Mouse (Mus musculus): Measurements from ENCODE around the gene Epb41. TPM values are rescaled to one million over a fixed set of nuclear protein-coding genes. Genes with fewer than 3 reads are reported as not detected.

Epb41 gene
- polyA plus RNA-seq, 2 experiments: 113 to 153 TPM

DNA sequence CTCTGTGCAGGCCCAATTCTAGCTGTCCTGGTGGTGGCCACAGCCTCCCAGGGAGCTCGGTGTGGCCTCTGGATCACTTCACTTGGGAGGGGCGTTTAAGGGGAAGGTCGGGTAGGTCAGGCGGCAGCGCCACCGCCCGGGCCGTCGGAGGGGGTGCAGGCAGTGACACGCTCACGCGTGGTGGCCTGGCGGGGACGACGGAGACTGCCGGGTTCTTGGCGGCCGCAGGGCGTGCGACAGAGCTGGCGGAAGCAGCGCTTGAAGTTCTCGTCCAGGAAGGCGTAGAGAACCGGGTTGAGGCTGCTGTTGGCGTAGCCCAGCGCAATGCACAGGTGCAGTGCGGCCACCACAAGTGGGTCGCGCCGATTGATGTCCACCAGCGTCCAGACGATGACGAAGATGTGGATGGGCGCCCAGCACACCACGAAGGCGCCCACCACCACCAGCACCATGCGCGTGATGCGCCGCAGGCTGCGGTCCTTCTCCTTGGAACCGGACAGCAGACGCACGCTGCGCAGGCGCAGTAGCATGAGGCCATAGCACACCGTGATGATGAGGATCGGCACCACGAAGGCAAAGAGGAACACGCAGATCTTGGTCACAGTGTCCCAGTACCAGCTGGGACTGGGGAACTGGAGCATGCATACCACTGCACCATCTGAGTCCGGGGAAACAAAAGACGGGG is 38.4 kb upstream of the Epb41 start:
- Histone ChIP-seq H3K4me2 (ENCODE audit: low read depth) (peak overlapping the region; percentile 37; the same call in 1 of the 2 replicates), H3K27ac (no peak overlapping the region), H3K9ac (replicated peaks) (no peak overlapping the region), H3K4me3 (ENCODE audit: insufficient read depth in 1 of 2, low read depth in 2 of 2, low read length in 2 of 2) (peak overlapping the region in 1 of 2 experiments; percentile 3; a peak in 1 of 4 replicates), H3K27me3 (ENCODE audit: control insufficient read depth, insufficient read depth, low read length) (no peaks in the 10 kb centered on the region), H3K36me3 (replicated peaks; ENCODE audit: control insufficient read depth, insufficient read depth, low read depth) (no peaks in the 10 kb centered on the region), H3K4me1 (replicated peaks; ENCODE audit: control insufficient read depth in 2 of 2, insufficient read depth in 2 of 2, low read length in 1 of 2) (no peaks in the 10 kb centered on the region), H3K9me3 (ENCODE audit: control insufficient read depth, low read length) (no peaks in the 10 kb centered on the region)
- 27% methylated on average over 53 of the region's 53 CpGs for WGBS (ENCODE audit: insufficient replicate concordance)
- TF ChIP-seq EP300 (IDR thresholded peaks at IDR 0.05; ENCODE audit: low read depth): no peak
- no peak for TF ChIP-seq CTCF (IDR thresholded peaks at IDR 0.05; ENCODE audit: low read depth)
- no peak for DNase-seq (ENCODE audit: low read depth in 3 of 3, low spot score in 3 of 3)
- no peak for ATAC-seq (ENCODE audit: insufficient read depth)

DNA sequence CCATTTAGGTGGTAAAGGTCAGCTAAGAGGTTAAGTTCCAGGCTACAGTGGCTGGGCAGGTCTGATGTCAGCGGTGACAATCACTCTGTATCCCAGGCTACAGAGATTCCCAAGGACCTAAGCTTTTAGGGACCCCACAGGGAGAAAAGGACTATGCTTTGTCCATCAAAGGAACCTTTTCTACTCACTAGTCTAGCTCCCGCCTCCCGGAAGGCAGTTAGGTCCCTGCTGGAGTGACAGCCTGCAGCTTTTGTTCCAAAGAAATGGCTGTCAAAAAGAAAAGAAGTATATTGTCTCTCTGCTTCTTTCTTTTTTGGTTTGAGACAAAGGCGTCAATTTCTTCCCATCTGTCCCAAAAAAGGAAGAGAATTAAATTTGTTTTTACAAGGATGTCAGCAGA is 36.1 kb upstream of the Epb41 start:
- H3K9me3 ChIP-seq (ENCODE audit: control insufficient read depth, low read length): no peaks in the 10 kb centered on the region
- WGBS (ENCODE audit: insufficient replicate concordance): 59% methylated on average over 4 of the region's 4 CpGs
- no peak overlapping the region for H3K4me2 ChIP-seq (ENCODE audit: low read depth)
- H3K27me3 ChIP-seq (ENCODE audit: control insufficient read depth, insufficient read depth, low read length): no peaks in the 10 kb centered on the region
- TF ChIP-seq EP300 (IDR thresholded peaks at IDR 0.05; ENCODE audit: low read depth) (no peak), CTCF (IDR thresholded peaks at IDR 0.05; ENCODE audit: low read depth) (no peak)
- H3K4me3 ChIP-seq (ENCODE audit: insufficient read depth in 1 of 2, low read depth in 2 of 2, low read length in 2 of 2): no peak overlapping the region
- DNase-seq (ENCODE audit: low read depth in 3 of 3, low spot score in 3 of 3): no peak
- H3K27ac ChIP-seq: no peak overlapping the region
- no peaks in the 10 kb centered on the region for H3K4me1 ChIP-seq (replicated peaks; ENCODE audit: control insufficient read depth in 2 of 2, insufficient read depth in 2 of 2, low read length in 1 of 2)
- H3K9ac ChIP-seq (replicated peaks): no peak overlapping the region
- no peaks in the 10 kb centered on the region for H3K36me3 ChIP-seq (replicated peaks; ENCODE audit: control insufficient read depth, insufficient read depth, low read depth)
- ATAC-seq (ENCODE audit: insufficient read depth): no peak

DNA sequence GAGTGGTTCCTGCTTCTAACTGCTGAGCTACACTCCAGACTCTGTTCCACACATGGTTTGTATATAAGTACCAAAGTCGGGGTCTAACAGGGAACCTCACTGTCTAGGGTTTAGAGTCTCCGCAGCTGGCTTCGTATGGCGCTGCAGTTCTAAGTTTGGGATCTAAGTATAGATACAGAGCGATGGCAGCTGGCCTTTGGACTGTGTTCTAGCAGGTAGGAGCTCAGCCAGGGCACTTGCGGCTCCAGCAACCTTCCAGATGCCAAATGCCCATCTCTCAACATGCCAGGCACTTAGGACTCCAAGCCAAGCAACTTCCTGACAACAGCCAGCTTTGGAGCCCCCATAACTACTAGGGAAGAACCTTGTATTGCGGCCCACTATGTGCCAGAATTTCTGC is 33.1 kb upstream of the Epb41 start:
- ATAC-seq (ENCODE audit: insufficient read depth): no peak
- Histone ChIP-seq H3K4me1 (replicated peaks; ENCODE audit: control insufficient read depth in 2 of 2, insufficient read depth in 2 of 2, low read length in 1 of 2) (no peaks in the 10 kb centered on the region), H3K27ac (no peak overlapping the region), H3K27me3 (ENCODE audit: control insufficient read depth, insufficient read depth, low read length) (no peaks in the 10 kb centered on the region), H3K9me3 (ENCODE audit: control insufficient read depth, low read length) (no peaks in the 10 kb centered on the region), H3K36me3 (replicated peaks; ENCODE audit: control insufficient read depth, insufficient read depth, low read depth) (no peaks in the 10 kb centered on the region), H3K4me2 (ENCODE audit: low read depth) (no peak overlapping the region), H3K4me3 (ENCODE audit: insufficient read depth in 1 of 2, low read depth in 2 of 2, low read length in 2 of 2) (no peak overlapping the region), H3K9ac (replicated peaks) (no peak overlapping the region)
- TF ChIP-seq EP300 (IDR thresholded peaks at IDR 0.05; ENCODE audit: low read depth): no peak
- TF ChIP-seq CTCF (IDR thresholded peaks at IDR 0.05; ENCODE audit: low read depth): no peak
- DNase-seq (ENCODE audit: low read depth in 3 of 3, low spot score in 3 of 3): no peak
- 67% methylated on average over 7 of the region's 7 CpGs for WGBS (ENCODE audit: insufficient replicate concordance)

DNA sequence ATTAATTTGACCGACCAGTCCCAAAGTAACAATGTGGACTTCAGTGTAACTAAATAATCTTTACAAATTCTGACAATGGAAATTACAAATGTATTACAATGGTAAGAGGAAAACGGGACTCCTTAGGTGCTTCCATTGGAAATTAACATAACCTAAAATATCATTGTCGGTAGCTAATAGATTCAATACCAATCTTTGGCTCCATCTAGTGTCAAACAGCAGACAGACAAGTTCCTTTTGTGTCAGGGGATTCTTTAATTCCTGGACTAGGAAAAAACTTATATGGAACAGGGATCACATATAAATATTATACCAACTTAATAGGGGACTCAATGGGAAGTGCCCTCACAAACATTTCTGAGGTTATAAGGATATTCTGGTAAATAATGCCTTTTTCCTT is 26.0 kb upstream of the Epb41 start:
- Histone ChIP-seq H3K4me2 (ENCODE audit: low read depth) (no peak overlapping the region), H3K27ac (no peak overlapping the region), H3K36me3 (replicated peaks; ENCODE audit: control insufficient read depth, insufficient read depth, low read depth) (no peaks in the 10 kb centered on the region), H3K4me1 (replicated peaks; ENCODE audit: control insufficient read depth in 2 of 2, insufficient read depth in 2 of 2, low read length in 1 of 2) (no peaks in the 10 kb centered on the region; a peak in 1 of 4 replicates), H3K4me3 (ENCODE audit: insufficient read depth in 1 of 2, low read depth in 2 of 2, low read length in 2 of 2) (no peak overlapping the region), H3K27me3 (ENCODE audit: control insufficient read depth, insufficient read depth, low read length) (no peaks in the 10 kb centered on the region; the same call in 1 of the 2 replicates), H3K9me3 (ENCODE audit: control insufficient read depth, low read length) (no peaks in the 10 kb centered on the region), H3K9ac (replicated peaks) (no peak overlapping the region)
- WGBS (ENCODE audit: insufficient replicate concordance): 37% methylated on average over 3 of the region's 3 CpGs
- DNase-seq (ENCODE audit: low read depth in 3 of 3, low spot score in 3 of 3): no peak
- TF ChIP-seq CTCF (IDR thresholded peaks at IDR 0.05; ENCODE audit: low read depth) (peak; percentile 28; the same call in 1 of the 2 replicates), EP300 (IDR thresholded peaks at IDR 0.05; ENCODE audit: low read depth) (no peak)
- ATAC-seq (ENCODE audit: insufficient read depth): no peak

DNA sequence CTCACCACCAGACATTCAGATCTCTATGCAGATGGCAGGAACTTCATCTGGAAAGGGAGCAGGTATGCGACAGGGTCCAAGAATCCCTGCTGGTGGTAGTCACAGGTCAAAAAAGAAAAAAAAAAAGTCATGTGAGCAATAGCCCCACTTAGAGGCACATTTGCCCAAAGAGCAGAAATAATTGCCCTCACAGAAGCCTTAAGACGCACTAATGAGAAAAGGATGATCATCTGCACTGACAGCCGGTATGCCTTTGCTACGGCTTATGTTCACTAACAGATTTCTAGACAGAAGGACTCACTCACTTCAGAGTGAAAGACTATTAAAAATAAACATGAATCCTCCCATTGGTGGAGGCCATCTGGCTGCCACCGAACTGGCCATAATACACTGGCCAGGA is 24.4 kb upstream of the Epb41 start:
- H3K4me3 ChIP-seq (ENCODE audit: insufficient read depth in 1 of 2, low read depth in 2 of 2, low read length in 2 of 2): no peak overlapping the region
- DNase-seq (ENCODE audit: low read depth in 3 of 3, low spot score in 3 of 3) (no peak), ATAC-seq (ENCODE audit: insufficient read depth) (no peak)
- H3K36me3 ChIP-seq (replicated peaks; ENCODE audit: control insufficient read depth, insufficient read depth, low read depth): no peaks in the 10 kb centered on the region
- TF ChIP-seq EP300 (IDR thresholded peaks at IDR 0.05; ENCODE audit: low read depth): no peak
- TF ChIP-seq CTCF (IDR thresholded peaks at IDR 0.05; ENCODE audit: low read depth): no peak
- WGBS (ENCODE audit: insufficient replicate concordance): 76% methylated on average over 5 of the region's 5 CpGs
- H3K4me1 ChIP-seq (replicated peaks; ENCODE audit: control insufficient read depth in 2 of 2, insufficient read depth in 2 of 2, low read length in 1 of 2): no peaks in the 10 kb centered on the region; a peak in 1 of 4 replicates
- no peak overlapping the region for H3K9ac ChIP-seq (replicated peaks)
- no peak overlapping the region for H3K27ac ChIP-seq
- no peak overlapping the region for H3K4me2 ChIP-seq (ENCODE audit: low read depth)
- H3K27me3 ChIP-seq (ENCODE audit: control insufficient read depth, insufficient read depth, low read length): no peaks in the 10 kb centered on the region; the same call in 1 of the 2 replicates
- no peaks in the 10 kb centered on the region for H3K9me3 ChIP-seq (ENCODE audit: control insufficient read depth, low read length)
